Mouse (Mus musculus): ENCODE data around the gene Ces2b. TPM values are rescaled to one million over a fixed set of nuclear protein-coding genes. Genes with fewer than 3 reads are reported as not detected.
A peak's percentile ranks its signal among the peaks of the same experiment; 100 is the strongest.
"Not testable (repeated sequence)": the region's sequence is repeated elsewhere in the genome, so short reads cannot be mapped to it uniquely, and the experiment has no call there.

Gene Ces2b
- polyA plus RNA-seq (2012; rRNA removed): 0.86 and 1.2 TPM in 2 replicates

GRCm38 (mm10) chr8:104831440-104831839 lies at the start of gene Ces2b:
Gene Ces2b, plus strand, starts transcription at chr8:104831572.
- 13% methylated on average over 5 of the region's 5 CpGs for WGBS
- DNase-seq (ENCODE audit: low read depth, low spot score): no peak

- WGBS: 54% methylated on average over 1 of the region's 1 CpGs
- DNase-seq (ENCODE audit: low read depth, low spot score): no peak
Observed at GRCm38 (mm10) chr8:104787049-104787448, 44.3 kb upstream of the Ces2b start.

- DNase-seq (ENCODE audit: low read depth, low spot score): no peak
- WGBS: 45% methylated on average over 2 of the region's 2 CpGs
Observed at GRCm38 (mm10) chr8:104788929-104789328, 42.4 kb upstream of the Ces2b start.

- no peak for DNase-seq (ENCODE audit: low read depth, low spot score)
Observed at GRCm38 (mm10) chr8:104789886-104790680, 41.3 kb upstream of the Ces2b start.

GRCm38 (mm10) chr8:104799385-104799784 lies 32.0 kb upstream of the Ces2b start:
- no peak for DNase-seq (ENCODE audit: low read depth, low spot score)
- WGBS: 91% methylated on average over 1 of the region's 1 CpGs

More at GRCm38 (mm10) chr8:104789886-104790680, 41.3 kb upstream of the Ces2b start:
- 16% methylated on average over 3 of the region's 3 CpGs for WGBS

GRCm38 (mm10) chr8:104806127-104806526 lies 25.2 kb upstream of the Ces2b start:
- DNase-seq (ENCODE audit: low read depth, low spot score): no peak
- 78% methylated on average over 2 of the region's 2 CpGs for WGBS

- 36% methylated on average over 7 of the region's 7 CpGs for WGBS
- no peak for DNase-seq (ENCODE audit: low read depth, low spot score)
Observed at GRCm38 (mm10) chr8:104808542-104809413, 22.6 kb upstream of the Ces2b start.

GRCm38 (mm10) chr8:104809436-104809835 lies 21.9 kb upstream of the Ces2b start:
- 41% methylated on average over 3 of the region's 3 CpGs for WGBS
- DNase-seq (ENCODE audit: low read depth, low spot score): no peak

GRCm38 (mm10) chr8:104826912-104827311 lies 4.5 kb upstream of the Ces2b start:
- 60% methylated on average over 1 of the region's 1 CpGs for WGBS
- DNase-seq (ENCODE audit: low read depth, low spot score): no peak

- WGBS: 66% methylated on average over 3 of the region's 3 CpGs
- DNase-seq (ENCODE audit: low read depth, low spot score): no peak
Observed at GRCm38 (mm10) chr8:104828221-104828620, 3.2 kb upstream of the Ces2b start.

- WGBS: 45% methylated on average over 3 of the region's 3 CpGs
- DNase-seq (ENCODE audit: low read depth, low spot score): peak; percentile 47
Observed at GRCm38 (mm10) chr8:104841360-104842078, 10.1 kb downstream of the Ces2b start.

- 34% methylated on average over 3 of the region's 3 CpGs for WGBS
- peak; percentile 71 for DNase-seq (ENCODE audit: low read depth, low spot score)
Observed at GRCm38 (mm10) chr8:104846831-104847230, 15.5 kb downstream of the Ces2b start, which contains the start of gene Ces2c. Gene Ces2c, plus strand, starts transcription at chr8:104847068.

GRCm38 (mm10) chr8:104847741-104848462 lies 16.5 kb downstream of the Ces2b start:
- 57% methylated on average over 4 of the region's 4 CpGs for WGBS

GRCm38 (mm10) chr8:104866844-104867531 lies 35.6 kb downstream of the Ces2b start:
- DNase-seq (ENCODE audit: low read depth, low spot score): not testable (repeated sequence)
- no CpG with 5 or more reads among the region's 4 CpGs for WGBS

More at GRCm38 (mm10) chr8:104847741-104848462, 16.5 kb downstream of the Ces2b start:
- DNase-seq (ENCODE audit: low read depth, low spot score): no peak

GRCm38 (mm10) chr8:104868876-104869275 lies 37.5 kb downstream of the Ces2b start:
- no CpG with 5 or more reads among the region's 2 CpGs for WGBS
- DNase-seq (ENCODE audit: low read depth, low spot score): not testable (repeated sequence)

GRCm38 (mm10) chr8:104886223-104886926 lies 55.0 kb downstream of the Ces2b start:
- not testable (repeated sequence) for DNase-seq (ENCODE audit: low read depth, low spot score)
- no CpG with 5 or more reads among the region's 4 CpGs for WGBS

All from large intestine, adult 2 months (tissue).